Mouse (Mus musculus): ENCODE data around the gene Rabggtb. TPM values are rescaled to one million over a fixed set of nuclear protein-coding genes. Genes with fewer than 3 reads are reported as not detected.

Rabggtb gene
- 61.8 and 64.1 TPM in 2 replicates for polyA plus RNA-seq (2014; fragmentation: Nextera tagmentation; extraction: Ambion mirVana)

DNA sequence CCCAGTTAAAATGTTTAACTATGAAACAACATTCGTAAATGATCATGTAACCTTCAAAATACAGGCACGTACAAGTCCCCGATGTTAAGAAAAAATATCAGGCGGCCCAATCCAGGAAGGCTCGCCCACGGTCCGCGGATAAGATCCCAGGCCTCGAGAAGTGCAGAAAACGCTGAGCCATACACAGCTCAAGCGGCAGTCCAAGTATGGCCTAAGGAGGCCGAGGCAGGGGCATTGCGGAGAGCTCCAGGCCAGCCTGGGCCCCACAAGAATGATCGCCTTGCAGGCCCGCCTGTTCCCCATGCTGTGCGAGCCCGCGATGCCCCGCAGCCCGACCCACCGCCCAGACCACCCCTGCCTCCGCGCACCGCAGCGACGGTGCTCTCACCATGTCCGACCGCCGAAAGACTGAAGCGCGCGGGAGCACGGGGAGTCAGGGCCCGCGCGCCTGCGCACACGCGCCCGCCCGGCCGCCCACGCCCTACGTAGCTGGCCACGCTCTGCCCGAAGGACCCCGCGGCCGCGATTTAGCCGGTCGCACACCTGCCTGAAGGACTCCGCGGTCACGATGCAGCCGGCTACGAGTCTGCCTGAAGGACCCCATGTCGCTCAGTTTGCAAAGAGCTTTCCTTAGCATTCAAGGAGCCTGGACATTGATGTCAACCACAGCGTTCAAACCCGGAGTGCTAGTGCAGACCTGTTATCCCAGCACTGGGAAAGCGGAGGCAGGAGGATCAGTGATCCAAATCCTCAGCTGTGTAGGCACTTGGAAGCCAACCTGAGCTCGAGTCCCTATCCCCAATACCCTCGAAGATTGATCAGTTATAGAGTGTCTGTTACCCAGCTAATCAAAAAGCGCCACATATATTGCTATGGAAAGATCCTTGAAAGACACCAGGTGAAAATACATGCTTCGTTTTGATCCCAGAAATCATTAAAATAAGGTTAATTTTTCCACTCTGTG is at the start of gene Rabggtb:
TSS of gene Rabggtb (minus strand) at position 464 of the 964 bp plus-strand sequence.
- ATAC-seq (replicated peaks; ENCODE audit: low FRiP score, low TSS enrichment, low read depth): peak; percentile 95
- under 1% methylated on average over 65 of the region's 65 CpGs for WGBS
- H3K36me3 ChIP-seq (ENCODE audit: control insufficient read depth, insufficient read depth, low read length): peaks cover 38% of the 10 kb centered on the region

DNA sequence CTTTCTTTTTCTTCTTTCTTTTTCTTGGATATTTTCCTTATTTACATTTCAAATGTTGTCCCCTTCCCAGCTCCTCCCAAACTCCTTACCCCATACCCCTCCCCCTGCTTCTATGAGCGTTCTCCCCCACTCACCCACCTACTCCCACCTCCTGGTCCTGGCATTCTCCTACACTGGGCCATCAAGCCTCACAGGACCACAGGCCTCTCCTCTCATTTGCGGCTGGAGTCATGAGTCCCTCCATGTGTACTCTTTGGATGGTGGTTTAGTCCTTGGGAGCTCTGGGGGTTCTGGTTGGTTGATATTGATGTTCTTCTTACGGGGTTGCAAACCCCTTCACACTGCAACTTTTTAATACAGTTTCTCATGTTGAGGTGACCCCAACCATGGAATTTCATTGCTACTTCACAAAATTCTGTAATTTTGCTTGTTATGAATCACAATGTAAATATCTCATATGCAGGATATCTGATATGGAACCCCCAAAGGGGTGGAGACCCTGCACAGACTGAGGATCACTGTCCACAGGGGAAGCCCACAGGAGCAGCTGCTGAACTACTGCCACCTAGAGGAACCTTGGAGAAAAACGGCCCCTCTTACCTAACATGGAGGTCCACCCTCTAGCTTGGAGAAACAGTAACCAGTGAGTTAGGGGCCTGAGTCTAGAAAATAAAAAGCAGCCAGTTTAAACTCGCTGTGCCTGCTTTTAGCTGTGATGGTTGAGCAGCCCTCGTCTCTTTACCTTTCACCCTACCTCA is 49.0 kb upstream of the Rabggtb start:
- Histone ChIP-seq H3K9me3 (ENCODE audit: control insufficient read depth, low read length) (no peaks in the 10 kb centered on the region), H3K4me1 (replicated peaks; ENCODE audit: control insufficient read depth, insufficient read depth, low read length) (no peaks in the 10 kb centered on the region), H3K36me3 (ENCODE audit: control insufficient read depth, insufficient read depth, low read length) (no peaks in the 10 kb centered on the region), H3K9ac (ENCODE audit: low read length) (no peak overlapping the region), H3K4me3 (ENCODE audit: low read depth, low read length) (no peak overlapping the region), H3K4me2 (ENCODE audit: low read length) (no peak overlapping the region), H3K27ac (ENCODE audit: low read depth) (no peak overlapping the region), H3K27me3 (replicated peaks; ENCODE audit: control insufficient read depth, insufficient read depth, low read length) (no peaks in the 10 kb centered on the region)
- ATAC-seq (replicated peaks; ENCODE audit: low FRiP score, low TSS enrichment, low read depth): no peak
- WGBS: 71% methylated on average over 6 of the region's 6 CpGs
- no peak for DNase-seq (ENCODE audit: low spot score)

More for the DNA sequence above, at the start of gene Rabggtb:
- peak within 1 kb of the TSS; percentile 99 for H3K9ac ChIP-seq (ENCODE audit: low read length)
- H3K27me3 ChIP-seq (replicated peaks; ENCODE audit: control insufficient read depth, insufficient read depth, low read length): no peaks in the 10 kb centered on the region
- peaks cover 23% of the 10 kb centered on the region for H3K4me1 ChIP-seq (replicated peaks; ENCODE audit: control insufficient read depth, insufficient read depth, low read length)
- peak within 1 kb of the TSS; percentile 70 for H3K4me2 ChIP-seq (ENCODE audit: low read length)
- DNase-seq (ENCODE audit: low spot score): peak; percentile 99
- H3K4me3 ChIP-seq (ENCODE audit: low read depth, low read length): peak within 1 kb of the TSS; percentile 100
- H3K27ac ChIP-seq (ENCODE audit: low read depth): peak within 1 kb of the TSS; percentile 83
- H3K9me3 ChIP-seq (ENCODE audit: control insufficient read depth, low read length): no peaks in the 10 kb centered on the region

DNA sequence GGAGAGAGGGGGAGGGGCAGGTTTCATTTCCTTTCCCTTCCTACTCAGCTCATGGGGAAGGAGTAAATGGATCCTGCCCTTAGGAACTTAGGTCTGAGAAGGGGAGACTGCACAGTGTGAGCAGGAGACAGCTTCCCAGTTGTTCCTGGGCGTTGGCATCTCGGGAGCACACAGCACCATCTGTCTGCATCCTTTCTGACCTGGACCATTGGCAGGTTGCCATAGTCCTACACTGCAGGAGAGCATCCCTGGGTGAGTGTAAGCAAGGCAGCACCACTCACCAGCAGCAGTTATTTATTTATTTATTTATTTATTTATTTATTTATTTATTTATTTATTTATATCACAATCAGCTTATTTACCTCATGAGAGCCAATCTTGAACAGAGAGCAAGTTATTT is 48.1 kb upstream of the Rabggtb start:
- H3K4me3 ChIP-seq (ENCODE audit: low read depth, low read length): no peak overlapping the region
- no peaks in the 10 kb centered on the region for H3K27me3 ChIP-seq (replicated peaks; ENCODE audit: control insufficient read depth, insufficient read depth, low read length)
- no peaks in the 10 kb centered on the region for H3K36me3 ChIP-seq (ENCODE audit: control insufficient read depth, insufficient read depth, low read length)
- no peak overlapping the region for H3K4me2 ChIP-seq (ENCODE audit: low read length)
- DNase-seq (ENCODE audit: low spot score) (no peak), ATAC-seq (replicated peaks; ENCODE audit: low FRiP score, low TSS enrichment, low read depth) (no peak)
- H3K27ac ChIP-seq (ENCODE audit: low read depth): no peak overlapping the region
- WGBS: 74% methylated on average over 2 of the region's 2 CpGs
- H3K4me1 ChIP-seq (replicated peaks; ENCODE audit: control insufficient read depth, insufficient read depth, low read length): no peaks in the 10 kb centered on the region
- H3K9me3 ChIP-seq (ENCODE audit: control insufficient read depth, low read length): no peaks in the 10 kb centered on the region
- H3K9ac ChIP-seq (ENCODE audit: low read length): no peak overlapping the region

DNA sequence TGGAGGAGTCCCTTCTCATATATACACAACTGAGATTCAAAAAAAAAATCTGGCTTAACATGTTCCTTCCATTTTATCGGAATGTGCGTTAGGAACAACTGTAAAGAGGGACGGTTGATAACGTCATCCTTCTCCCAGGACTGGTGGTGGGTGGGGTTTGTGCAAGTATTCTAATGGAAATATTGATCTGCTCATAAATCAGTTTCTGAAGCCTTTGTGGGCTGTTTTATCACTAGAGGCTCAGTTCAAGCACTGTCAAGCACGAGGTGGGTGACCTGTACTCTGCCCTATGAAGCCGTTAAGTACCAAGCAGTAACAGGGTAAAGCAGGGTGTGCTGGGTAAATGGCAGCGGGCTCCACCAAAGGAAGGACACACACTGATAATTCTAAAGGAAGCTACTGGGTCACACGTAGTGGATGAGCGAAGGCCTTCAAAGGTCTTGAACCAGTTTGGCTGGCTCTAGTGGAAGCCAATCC is 47.0 kb upstream of the Rabggtb start:
- H3K9me3 ChIP-seq (ENCODE audit: control insufficient read depth, low read length): no peaks in the 10 kb centered on the region
- DNase-seq (ENCODE audit: low spot score) (no peak), ATAC-seq (replicated peaks; ENCODE audit: low FRiP score, low TSS enrichment, low read depth) (peak; percentile 64)
- no peaks in the 10 kb centered on the region for H3K36me3 ChIP-seq (ENCODE audit: control insufficient read depth, insufficient read depth, low read length)
- no peaks in the 10 kb centered on the region for H3K4me1 ChIP-seq (replicated peaks; ENCODE audit: control insufficient read depth, insufficient read depth, low read length)
- no peak overlapping the region for H3K27ac ChIP-seq (ENCODE audit: low read depth)
- 69% methylated on average over 9 of the region's 9 CpGs for WGBS
- H3K4me2 ChIP-seq (ENCODE audit: low read length): no peak overlapping the region
- H3K27me3 ChIP-seq (replicated peaks; ENCODE audit: control insufficient read depth, insufficient read depth, low read length): no peaks in the 10 kb centered on the region
- no peak overlapping the region for H3K4me3 ChIP-seq (ENCODE audit: low read depth, low read length)
- no peak overlapping the region for H3K9ac ChIP-seq (ENCODE audit: low read length)

DNA sequence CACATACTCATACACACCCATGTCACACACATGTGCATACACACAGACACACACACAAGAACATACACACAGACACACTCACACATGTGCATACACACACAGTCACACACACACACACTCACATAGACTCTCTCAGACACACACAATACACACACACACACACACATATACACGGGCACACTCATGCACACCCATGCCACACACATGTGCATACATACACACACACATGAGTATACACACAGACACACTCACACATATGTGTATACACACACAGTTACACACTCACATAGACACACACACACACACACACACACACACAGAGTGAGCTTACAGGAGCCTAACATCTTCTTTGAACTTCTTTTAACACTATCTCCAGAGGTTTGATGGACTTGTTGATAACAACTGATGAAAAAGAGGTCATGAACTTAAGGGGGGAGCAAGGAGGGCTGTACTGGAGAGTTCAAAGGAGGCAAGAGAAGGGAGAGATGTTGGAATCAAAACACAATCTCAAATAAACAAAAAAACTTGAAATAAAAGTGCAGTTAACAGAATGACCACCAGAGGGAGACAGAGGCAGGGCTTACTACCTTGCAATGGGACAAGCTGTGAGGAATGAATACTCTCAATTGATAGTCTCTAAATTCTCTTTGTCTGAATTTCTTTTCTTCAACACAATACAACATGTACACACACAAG is 46.4 kb upstream of the Rabggtb start:
- no peaks in the 10 kb centered on the region for H3K4me1 ChIP-seq (replicated peaks; ENCODE audit: control insufficient read depth, insufficient read depth, low read length)
- no peaks in the 10 kb centered on the region for H3K9me3 ChIP-seq (ENCODE audit: control insufficient read depth, low read length)
- H3K27ac ChIP-seq (ENCODE audit: low read depth): no peak overlapping the region
- no peaks in the 10 kb centered on the region for H3K36me3 ChIP-seq (ENCODE audit: control insufficient read depth, insufficient read depth, low read length)
- H3K27me3 ChIP-seq (replicated peaks; ENCODE audit: control insufficient read depth, insufficient read depth, low read length): no peaks in the 10 kb centered on the region
- ATAC-seq (replicated peaks; ENCODE audit: low FRiP score, low TSS enrichment, low read depth): peak; percentile 65
- WGBS: 90% methylated on average over 1 of the region's 1 CpGs
- H3K4me3 ChIP-seq (ENCODE audit: low read depth, low read length): no peak overlapping the region
- DNase-seq (ENCODE audit: low spot score): no peak
- no peak overlapping the region for H3K9ac ChIP-seq (ENCODE audit: low read length)
- H3K4me2 ChIP-seq (ENCODE audit: low read length): no peak overlapping the region

DNA sequence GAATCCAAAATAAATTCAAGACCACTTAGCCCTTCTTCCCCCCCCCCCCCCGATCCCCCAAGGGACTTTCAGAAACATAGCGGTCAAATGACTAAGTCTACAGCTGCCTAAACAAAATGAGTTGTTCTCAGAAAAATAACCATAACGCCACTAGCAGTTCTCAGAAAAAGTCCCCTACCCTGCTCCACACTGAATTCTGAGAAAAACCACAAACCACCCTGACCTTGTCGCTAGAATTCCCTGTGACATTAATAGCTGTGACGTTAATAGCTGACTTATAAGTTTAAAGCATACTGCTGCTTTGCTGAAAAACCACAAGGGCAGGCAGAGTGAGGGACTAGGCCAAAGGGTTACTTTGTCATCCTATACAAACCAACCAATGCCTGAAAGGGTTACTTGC is 45.1 kb upstream of the Rabggtb start:
- no peak for ATAC-seq (replicated peaks; ENCODE audit: low FRiP score, low TSS enrichment, low read depth)
- no peak overlapping the region for H3K27ac ChIP-seq (ENCODE audit: low read depth)
- WGBS: 92% methylated on average over 5 of the region's 5 CpGs

DNA sequence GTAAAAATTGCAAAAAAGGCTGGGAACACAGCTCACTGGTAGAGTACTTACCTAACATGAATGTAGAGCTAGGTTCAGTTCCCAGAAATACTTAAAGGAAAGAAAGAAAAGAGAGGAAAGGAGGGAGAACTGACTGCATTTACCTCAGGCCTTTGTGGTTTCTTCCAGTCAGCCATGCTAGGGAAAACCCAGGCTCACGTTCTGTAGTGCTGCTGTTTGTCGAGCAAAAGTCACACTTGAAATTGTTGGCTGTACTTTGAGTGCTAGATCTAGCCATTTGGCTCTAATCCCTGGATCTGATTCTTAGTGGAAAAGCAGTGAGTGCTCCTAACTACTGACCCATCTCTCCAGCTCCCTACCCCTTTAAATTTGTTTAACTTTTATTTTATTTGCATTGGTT is 35.4 kb upstream of the Rabggtb start:
- DNase-seq (ENCODE audit: low spot score) (no peak), ATAC-seq (replicated peaks; ENCODE audit: low FRiP score, low TSS enrichment, low read depth) (no peak)
- Histone ChIP-seq H3K9me3 (ENCODE audit: control insufficient read depth, low read length) (no peaks in the 10 kb centered on the region), H3K9ac (ENCODE audit: low read length) (no peak overlapping the region), H3K36me3 (ENCODE audit: control insufficient read depth, insufficient read depth, low read length) (no peaks in the 10 kb centered on the region), H3K4me3 (ENCODE audit: low read depth, low read length) (no peak overlapping the region), H3K27me3 (replicated peaks; ENCODE audit: control insufficient read depth, insufficient read depth, low read length) (no peaks in the 10 kb centered on the region), H3K4me1 (replicated peaks; ENCODE audit: control insufficient read depth, insufficient read depth, low read length) (peaks cover 3% of the 10 kb centered on the region), H3K4me2 (ENCODE audit: low read length) (no peak overlapping the region), H3K27ac (ENCODE audit: low read depth) (no peak overlapping the region)
- 79% methylated on average over 2 of the region's 2 CpGs for WGBS

More for the DNA sequence above, 45.1 kb upstream of the Rabggtb start:
- Histone ChIP-seq H3K9ac (ENCODE audit: low read length) (no peak overlapping the region), H3K4me3 (ENCODE audit: low read depth, low read length) (no peak overlapping the region), H3K9me3 (ENCODE audit: control insufficient read depth, low read length) (no peaks in the 10 kb centered on the region), H3K4me2 (ENCODE audit: low read length) (no peak overlapping the region), H3K36me3 (ENCODE audit: control insufficient read depth, insufficient read depth, low read length) (no peaks in the 10 kb centered on the region), H3K27me3 (replicated peaks; ENCODE audit: control insufficient read depth, insufficient read depth, low read length) (no peaks in the 10 kb centered on the region), H3K4me1 (replicated peaks; ENCODE audit: control insufficient read depth, insufficient read depth, low read length) (no peaks in the 10 kb centered on the region)
- DNase-seq (ENCODE audit: low spot score): no peak

DNA sequence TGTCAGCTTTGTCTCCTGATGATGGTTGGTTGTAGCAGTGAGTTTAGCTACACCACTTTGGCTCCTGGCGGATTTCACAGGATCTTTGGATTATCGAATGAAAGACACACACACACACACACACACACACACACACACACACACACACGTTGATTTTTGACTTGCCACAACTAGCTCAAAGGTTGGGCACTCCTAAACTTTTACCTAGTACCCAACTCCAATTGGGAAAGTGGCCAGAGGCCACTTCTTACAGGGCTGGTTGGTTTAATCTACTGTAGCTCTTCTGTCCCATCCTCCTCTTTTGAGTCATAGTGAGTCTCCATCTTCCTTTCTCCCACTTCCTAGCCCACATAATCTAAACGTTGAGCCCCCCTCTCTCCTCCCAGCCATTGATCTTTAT is 34.5 kb upstream of the Rabggtb start:
- Histone ChIP-seq H3K36me3 (ENCODE audit: control insufficient read depth, insufficient read depth, low read length) (no peaks in the 10 kb centered on the region), H3K9ac (ENCODE audit: low read length) (no peak overlapping the region), H3K4me3 (ENCODE audit: low read depth, low read length) (no peak overlapping the region), H3K9me3 (ENCODE audit: control insufficient read depth, low read length) (no peaks in the 10 kb centered on the region), H3K4me1 (replicated peaks; ENCODE audit: control insufficient read depth, insufficient read depth, low read length) (peaks cover 11% of the 10 kb centered on the region), H3K4me2 (ENCODE audit: low read length) (no peak overlapping the region), H3K27ac (ENCODE audit: low read depth) (no peak overlapping the region), H3K27me3 (replicated peaks; ENCODE audit: control insufficient read depth, insufficient read depth, low read length) (no peaks in the 10 kb centered on the region)
- WGBS: 73% methylated on average over 4 of the region's 4 CpGs
- no peak for DNase-seq (ENCODE audit: low spot score)
- ATAC-seq (replicated peaks; ENCODE audit: low FRiP score, low TSS enrichment, low read depth): no peak

All from intestine, embryonic 14.5 days (tissue).